Mouse (Mus musculus) testis, postnatal 10 days (tissue): Measurements from ENCODE around the gene Fgfr2.

Experiments
- DNase-seq: peaks from one replicate; pipeline ENCODE4 v3.0.0; 2021; ENCODE audit warnings: low spot score

The Fgfr2 gene

GRCm38 (mm10) chr7:132888518-132889249, 234.5 kb downstream of the Fgfr2 start:
- DNase-seq = peak; percentile 17

GRCm38 (mm10) chr7:132888052-132888451, 235.1 kb downstream of the Fgfr2 start:
- no peak for DNase-seq

- no peak for DNase-seq
Observed at GRCm38 (mm10) chr7:132887019-132887804, 235.9 kb downstream of the Fgfr2 start.

GRCm38 (mm10) chr7:132884031-132884430, 239.1 kb downstream of the Fgfr2 start:
- DNase-seq = no peak

- DNase-seq = no peak
Observed at GRCm38 (mm10) chr7:132882343-132882742, 240.8 kb downstream of the Fgfr2 start.

GRCm38 (mm10) chr7:132880276-132880675, 242.9 kb downstream of the Fgfr2 start:
- no peak for DNase-seq

- no peak for DNase-seq
Observed at GRCm38 (mm10) chr7:132875391-132876086, 247.6 kb downstream of the Fgfr2 start.

GRCm38 (mm10) chr7:132873043-132873442, 250.1 kb downstream of the Fgfr2 start:
- no peak for DNase-seq

- no peak for DNase-seq
Observed at GRCm38 (mm10) chr7:132866316-132866715, 256.8 kb downstream of the Fgfr2 start.

- DNase-seq = peak; percentile 95
Observed at GRCm38 (mm10) chr7:132859042-132859958, 263.9 kb downstream of the Fgfr2 start, which contains the start of gene Abraxas2. Gene Abraxas2 (plus strand): TSS chr7:132859225.

GRCm38 (mm10) chr7:132858043-132858608, 265.0 kb downstream of the Fgfr2 start:
- no peak for DNase-seq

- DNase-seq = no peak
Observed at GRCm38 (mm10) chr7:132856083-132856482, 267.1 kb downstream of the Fgfr2 start.

- DNase-seq = no peak
Observed at GRCm38 (mm10) chr7:132853946-132854345, 269.2 kb downstream of the Fgfr2 start.

GRCm38 (mm10) chr7:132853361-132853760, 269.8 kb downstream of the Fgfr2 start:
- DNase-seq = no peak

GRCm38 (mm10) chr7:132852173-132852844, 270.8 kb downstream of the Fgfr2 start, which contains the start of gene Eef1akmt2:
Gene Eef1akmt2 (minus strand): TSS chr7:132852673.
- peak; percentile 79 for DNase-seq

GRCm38 (mm10) chr7:132843152-132843551, 280.0 kb downstream of the Fgfr2 start:
- DNase-seq = no peak

- DNase-seq = no peak
Observed at GRCm38 (mm10) chr7:132842455-132842854, 280.7 kb downstream of the Fgfr2 start.

GRCm38 (mm10) chr7:132841287-132841686, 281.9 kb downstream of the Fgfr2 start:
- DNase-seq = no peak

GRCm38 (mm10) chr7:132830955-132831354, 292.2 kb downstream of the Fgfr2 start:
- DNase-seq = no peak

GRCm38 (mm10) chr7:132824346-132825022, 298.7 kb downstream of the Fgfr2 start:
- no peak for DNase-seq
